Mouse (Mus musculus) hindbrain, embryonic 15.5 days (tissue): ENCODE data around the gene Nxn. TPM values are rescaled to one million over a fixed set of nuclear protein-coding genes. Genes with fewer than 3 reads are reported as not detected.

Experiments used
- ATAC-seq: fragments of 200-750 bp; cut with Nextera tagmentation; 2 replicates; pipeline ENCODE4 v1.8.0; 2017; ENCODE audit warnings: low read depth, moderate number of reproducible peaks, moderate TSS enrichment; ENCODE audit not compliant: low FRiP score
- H3K27ac ChIP-seq: fragments of 300-500 bp; sonication (generic); replicated peaks from 2 replicates; pipeline ENCODE4 v1.5.1; 2015; ENCODE audit warnings: mild to moderate bottlenecking, inconsistent platforms
- H3K27me3 ChIP-seq: fragments of 300-500 bp; sonication (generic); 2 replicates; pipeline ENCODE4 v1.6.1; 2015; ENCODE audit warnings: control low read depth, inconsistent platforms
- H3K36me3 ChIP-seq: fragments of 300-500 bp; sonication (generic); 2 replicates; pipeline ENCODE4 v1.6.1; 2015; ENCODE audit warnings: control low read depth, inconsistent platforms
- H3K4me1 ChIP-seq: fragments of 300-500 bp; sonication (generic); replicated peaks from 2 replicates; pipeline ENCODE4 v1.6.1; 2015; ENCODE audit warnings: control low read depth, inconsistent platforms
- H3K4me2 ChIP-seq: fragments of 300-500 bp; sonication (generic); 2 replicates; pipeline ENCODE4 v1.6.1; 2015; ENCODE audit warnings: moderate library complexity, mild to moderate bottlenecking, inconsistent platforms
- H3K4me3 ChIP-seq: fragments of 300-500 bp; sonication (generic); 2 replicates; pipeline ENCODE4 v1.5.1; 2015; ENCODE audit warnings: mild to moderate bottlenecking, inconsistent platforms
- H3K9ac ChIP-seq: fragments of 300-500 bp; sonication (generic); 2 replicates; pipeline ENCODE4 v1.6.1; 2015; ENCODE audit warnings: inconsistent platforms
- H3K9me3 ChIP-seq: fragments of 300-500 bp; sonication (generic); 2 replicates; pipeline ENCODE4 v1.6.1; 2016; ENCODE audit warnings: control low read depth, inconsistent platforms
- WGBS: fragments of 180-500 bp; shearing (Covaris S2); methylation state at CpG from one replicate; pipeline ENCODE4 v1.1.7; 2015; 5-methylcytosine and 5-hydroxymethylcytosine counted together
- polyA plus RNA-seq: library from polyadenylated mRNA; unstranded; fragments of >200 nt; fragmentation: Nextera tagmentation; extraction: Ambion mirVana; gene quantifications from 2 replicates; pipeline ENCODE4 v1.2.1, GENCODE M21; 2015

The Nxn gene
- polyA plus RNA-seq, 1 experiment from 2014 or later = 27.5 TPM

DNA sequence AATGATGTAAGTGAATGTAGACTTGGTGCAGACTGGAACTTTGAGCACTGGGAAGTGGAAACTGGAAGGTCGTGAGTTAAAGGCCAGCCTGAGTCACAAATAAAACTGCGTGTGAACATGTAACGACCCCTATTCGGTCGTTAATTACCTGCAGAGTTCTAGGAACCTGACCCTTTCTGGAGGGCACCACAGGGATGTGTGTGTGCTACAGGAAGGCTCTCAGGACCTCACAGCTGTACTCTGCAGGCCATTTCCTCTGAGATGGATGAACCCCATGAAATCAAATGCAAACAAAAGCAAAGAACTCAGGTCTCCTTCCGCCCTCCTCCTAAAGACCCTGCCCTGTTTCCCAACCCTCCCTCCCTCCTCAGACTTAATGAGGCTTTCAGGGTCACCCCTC, 89.9 kb downstream of the Nxn start:
- Histone ChIP-seq H3K9ac (no peak overlapping the region), H3K9me3 (no peaks in the 10 kb centered on the region), H3K4me3 (no peak overlapping the region), H3K4me2 (no peak overlapping the region), H3K27ac (no peak overlapping the region), H3K36me3 (no peaks in the 10 kb centered on the region), H3K27me3 (no peaks in the 10 kb centered on the region), H3K4me1 (peaks cover 23% of the 10 kb centered on the region)
- WGBS = 46% methylated on average over 6 of the region's 6 CpGs
- no peak for ATAC-seq

DNA sequence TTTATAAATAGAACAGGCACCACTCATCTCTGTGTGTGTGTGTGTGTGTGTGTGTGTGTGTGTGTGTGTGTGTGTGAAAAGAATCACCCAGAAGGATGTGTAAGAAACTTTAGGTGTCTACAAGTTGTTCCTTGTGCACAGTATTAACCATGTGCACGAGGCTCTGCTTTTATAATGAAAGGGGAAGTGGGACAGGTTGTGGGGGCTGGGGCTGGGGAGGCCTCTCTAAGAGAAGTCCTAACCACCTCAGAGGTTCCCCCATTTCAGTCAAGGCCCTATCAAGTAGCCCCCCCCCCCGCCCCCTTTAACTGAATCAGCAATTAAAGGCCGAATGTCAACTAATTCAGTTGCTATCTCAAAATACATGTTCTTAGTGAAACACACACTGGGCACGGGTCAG, 92.2 kb downstream of the Nxn start:
- no peak overlapping the region for H3K4me2 ChIP-seq
- H3K4me1 ChIP-seq = peaks cover 22% of the 10 kb centered on the region
- H3K4me3 ChIP-seq = no peak overlapping the region
- H3K9me3 ChIP-seq = no peaks in the 10 kb centered on the region
- H3K27me3 ChIP-seq = no peaks in the 10 kb centered on the region
- no peak overlapping the region for H3K9ac ChIP-seq
- 59% methylated on average over 4 of the region's 4 CpGs for WGBS
- no peak overlapping the region for H3K27ac ChIP-seq
- no peaks in the 10 kb centered on the region for H3K36me3 ChIP-seq
- no peak for ATAC-seq

DNA sequence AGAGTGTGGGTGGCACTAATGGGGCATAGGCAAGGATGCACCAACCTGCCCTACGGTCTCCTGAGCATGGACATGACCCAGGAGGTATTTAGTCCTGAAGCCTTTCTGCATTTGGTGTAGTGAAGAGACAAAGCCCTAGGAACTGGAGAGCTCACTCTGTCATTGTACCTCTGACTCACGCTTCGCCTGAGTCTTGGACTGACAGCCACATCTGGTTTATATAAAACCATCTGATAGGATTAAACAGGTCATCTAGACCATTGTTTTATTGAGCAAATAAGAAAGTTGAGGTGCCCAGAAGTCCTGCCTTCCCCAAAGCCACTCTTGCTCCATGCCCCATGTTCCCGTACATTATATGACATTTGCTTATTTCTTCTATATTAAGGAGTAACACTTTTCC, 93.4 kb downstream of the Nxn start:
- H3K27ac ChIP-seq = no peak overlapping the region
- no peaks in the 10 kb centered on the region for H3K36me3 ChIP-seq
- H3K4me1 ChIP-seq = peaks cover 12% of the 10 kb centered on the region
- no peak overlapping the region for H3K4me3 ChIP-seq
- WGBS = 85% methylated on average over 4 of the region's 4 CpGs
- no peak for ATAC-seq
- H3K9me3 ChIP-seq = no peaks in the 10 kb centered on the region
- no peak overlapping the region for H3K9ac ChIP-seq
- H3K4me2 ChIP-seq = no peak overlapping the region
- H3K27me3 ChIP-seq = no peaks in the 10 kb centered on the region

DNA sequence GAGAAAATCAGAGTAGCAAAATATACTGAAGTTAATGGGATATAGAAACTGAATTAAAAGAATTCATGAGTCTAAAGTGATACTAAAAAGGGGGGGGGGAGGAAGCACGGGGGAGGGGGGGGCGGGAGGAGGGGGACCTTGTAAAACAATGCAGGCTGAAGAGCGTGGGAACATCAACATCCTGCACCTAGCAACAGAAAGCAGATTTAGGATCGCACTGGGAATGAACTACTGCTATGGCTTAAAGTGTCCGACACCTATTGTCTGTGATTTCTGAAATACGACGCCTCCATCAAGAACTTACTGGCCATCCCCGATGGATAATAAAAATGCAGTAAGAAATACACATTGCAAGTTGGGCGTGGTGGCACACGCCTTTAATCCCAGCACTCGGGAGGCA, 95.6 kb downstream of the Nxn start:
- no peaks in the 10 kb centered on the region for H3K9me3 ChIP-seq
- peaks cover 8% of the 10 kb centered on the region for H3K4me1 ChIP-seq
- H3K4me2 ChIP-seq = no peak overlapping the region
- no peak for ATAC-seq
- no peak overlapping the region for H3K9ac ChIP-seq
- 53% methylated on average over 11 of the region's 11 CpGs for WGBS
- H3K27me3 ChIP-seq = no peaks in the 10 kb centered on the region
- H3K36me3 ChIP-seq = no peaks in the 10 kb centered on the region
- H3K4me3 ChIP-seq = no peak overlapping the region
- H3K27ac ChIP-seq = no peak overlapping the region

GRCm38 (mm10) chr11:76300862-76301261, 98.1 kb downstream of the Nxn start:
- H3K36me3 ChIP-seq = no peaks in the 10 kb centered on the region
- no peaks in the 10 kb centered on the region for H3K27me3 ChIP-seq
- H3K4me2 ChIP-seq = no peak overlapping the region
- WGBS = 80% methylated on average over 5 of the region's 5 CpGs
- no peak for ATAC-seq
- peaks cover 21% of the 10 kb centered on the region for H3K4me1 ChIP-seq
- H3K27ac ChIP-seq = no peak overlapping the region
- no peak overlapping the region for H3K4me3 ChIP-seq
- H3K9me3 ChIP-seq = no peaks in the 10 kb centered on the region
- no peak overlapping the region for H3K9ac ChIP-seq

DNA sequence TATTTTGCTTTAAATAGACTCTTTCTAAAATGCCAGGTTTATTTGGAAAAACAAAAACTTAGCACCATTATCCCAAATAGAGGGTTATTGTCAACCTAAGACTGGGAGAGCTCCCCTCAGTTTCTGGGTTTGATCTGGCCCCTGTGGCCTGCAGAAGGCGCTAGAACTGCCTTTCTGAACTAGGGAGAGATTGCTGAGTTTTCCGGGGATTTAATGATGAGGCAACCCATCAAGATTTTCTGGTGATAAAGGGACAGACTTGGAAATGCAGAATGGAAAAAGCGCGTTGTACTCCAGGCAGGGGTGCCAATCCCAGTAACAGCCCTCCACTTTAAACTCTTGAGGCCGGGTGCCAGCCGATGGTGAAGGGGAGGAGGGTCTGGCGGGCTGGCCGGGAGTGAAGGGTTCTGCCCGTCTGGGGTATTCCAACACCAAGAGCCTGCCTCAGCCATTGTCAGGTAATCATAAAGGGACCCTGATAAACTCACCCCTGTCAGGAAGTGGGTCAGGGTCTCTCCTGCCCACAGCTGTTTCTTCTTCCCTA, 100.4 kb downstream of the Nxn start:
- Histone ChIP-seq H3K9me3 (no peaks in the 10 kb centered on the region), H3K4me3 (no peak overlapping the region), H3K4me2 (no peak overlapping the region), H3K4me1 (peaks cover 43% of the 10 kb centered on the region), H3K27ac (no peak overlapping the region), H3K27me3 (no peaks in the 10 kb centered on the region), H3K9ac (no peak overlapping the region), H3K36me3 (no peaks in the 10 kb centered on the region)
- whole genome bisulfite sequencing = 58% methylated on average over 9 of the region's 9 CpGs
- ATAC-seq = no peak

DNA sequence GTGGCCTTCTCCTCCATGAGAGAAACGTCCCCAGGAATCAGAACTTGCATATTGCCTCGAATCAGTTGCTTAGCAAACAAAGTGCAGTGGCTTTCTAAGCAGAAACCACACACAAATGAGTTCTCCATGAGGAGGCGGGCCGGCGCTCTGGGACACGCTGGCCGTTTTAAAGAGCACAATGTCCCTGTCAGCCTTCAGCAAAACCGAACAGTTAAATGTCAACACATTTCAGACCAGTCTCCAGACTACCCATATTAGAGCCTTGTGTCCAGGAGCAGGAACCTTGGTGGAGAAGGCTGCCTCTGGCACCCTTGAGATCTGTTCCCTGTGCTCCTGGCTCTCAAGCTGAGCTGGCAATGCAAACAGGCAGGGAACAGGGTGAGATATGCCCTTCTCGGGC, 101.7 kb downstream of the Nxn start:
- no peak for ATAC-seq
- Histone ChIP-seq H3K36me3 (no peaks in the 10 kb centered on the region), H3K9ac (no peak overlapping the region), H3K4me2 (no peak overlapping the region), H3K4me3 (no peak overlapping the region), H3K9me3 (no peaks in the 10 kb centered on the region), H3K27ac (peak overlapping the region; percentile 6; the same call in 1 of the 2 replicates), H3K4me1 (peaks cover 51% of the 10 kb centered on the region), H3K27me3 (no peaks in the 10 kb centered on the region)
- WGBS = 51% methylated on average over 9 of the region's 9 CpGs

DNA sequence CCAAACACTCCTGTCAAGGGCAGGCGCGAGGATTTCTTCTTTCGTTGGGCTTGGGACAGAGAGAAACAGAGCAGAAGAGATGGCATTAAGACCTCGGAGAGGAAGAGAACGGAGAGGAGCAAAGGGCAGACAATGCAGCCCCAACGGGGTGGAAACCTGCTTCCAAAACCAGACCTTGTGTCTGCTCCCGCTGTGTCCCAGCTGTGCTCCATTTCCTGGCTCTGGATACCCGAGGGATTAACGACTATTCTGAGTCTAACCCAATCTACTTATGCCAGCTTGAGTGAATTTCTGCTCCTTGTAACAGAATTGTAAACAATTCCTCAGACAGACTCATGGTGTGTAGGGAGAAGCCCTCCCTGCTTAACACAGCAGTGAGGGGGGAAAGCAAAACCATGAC, 104.1 kb downstream of the Nxn start:
- Histone ChIP-seq H3K27me3 (no peaks in the 10 kb centered on the region), H3K4me3 (no peak overlapping the region), H3K27ac (peak overlapping the region; percentile 53), H3K4me2 (no peak overlapping the region), H3K9me3 (no peaks in the 10 kb centered on the region), H3K4me1 (peaks cover 67% of the 10 kb centered on the region), H3K9ac (0 out of 2 replicates have a peak overlapping the region, but pooled peaks have one; percentile 7), H3K36me3 (no peaks in the 10 kb centered on the region)
- ATAC-seq = no peak
- 21% methylated on average over 9 of the region's 9 CpGs for WGBS

DNA sequence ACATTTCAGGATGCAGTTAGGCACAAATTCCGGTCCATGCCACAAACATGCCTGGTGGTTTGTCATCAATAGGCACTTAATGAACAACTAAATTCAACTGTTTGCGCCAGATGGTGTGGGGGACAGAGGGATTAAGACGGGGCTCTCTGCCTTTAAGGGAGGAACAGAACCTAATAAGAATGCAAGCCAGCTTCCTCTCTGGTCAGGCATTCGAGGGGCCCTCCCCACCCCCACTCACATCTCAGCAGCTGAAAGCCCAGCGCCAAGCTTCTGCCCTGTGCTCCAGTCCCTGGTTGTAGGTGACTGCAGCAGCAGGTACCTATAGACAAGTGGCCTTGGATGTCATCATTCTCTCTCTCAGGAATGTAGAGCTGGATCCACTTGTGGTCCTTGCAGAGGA, 104.9 kb downstream of the Nxn start:
- 52% methylated on average over 5 of the region's 5 CpGs for WGBS

GRCm38 (mm10) chr11:76292831-76293230, 106.1 kb downstream of the Nxn start:
- no peak overlapping the region for H3K4me3 ChIP-seq
- H3K9me3 ChIP-seq = no peaks in the 10 kb centered on the region
- H3K36me3 ChIP-seq = no peaks in the 10 kb centered on the region
- 68% methylated on average over 6 of the region's 6 CpGs for WGBS
- H3K4me1 ChIP-seq = peaks cover 76% of the 10 kb centered on the region
- H3K4me2 ChIP-seq = no peak overlapping the region
- ATAC-seq = no peak
- no peak overlapping the region for H3K9ac ChIP-seq
- peak overlapping the region; percentile 35 for H3K27ac ChIP-seq
- no peaks in the 10 kb centered on the region for H3K27me3 ChIP-seq

More for the DNA sequence above, 104.9 kb downstream of the Nxn start:
- ATAC-seq = no peak
- Histone ChIP-seq H3K36me3 (no peaks in the 10 kb centered on the region), H3K27me3 (no peaks in the 10 kb centered on the region), H3K4me2 (no peak overlapping the region), H3K4me1 (peaks cover 74% of the 10 kb centered on the region), H3K9ac (no peak overlapping the region), H3K27ac (peak overlapping the region; percentile 53; the same call in 1 of the 2 replicates), H3K9me3 (no peaks in the 10 kb centered on the region), H3K4me3 (no peak overlapping the region)

GRCm38 (mm10) chr11:76292398-76292797, 106.5 kb downstream of the Nxn start:
- Histone ChIP-seq H3K36me3 (no peaks in the 10 kb centered on the region), H3K27me3 (no peaks in the 10 kb centered on the region), H3K4me2 (no peak overlapping the region), H3K27ac (peak overlapping the region; percentile 35), H3K9ac (no peak overlapping the region), H3K4me3 (no peak overlapping the region), H3K9me3 (no peaks in the 10 kb centered on the region), H3K4me1 (peaks cover 76% of the 10 kb centered on the region)
- WGBS = 80% methylated on average over 15 of the region's 15 CpGs
- ATAC-seq = no peak

DNA sequence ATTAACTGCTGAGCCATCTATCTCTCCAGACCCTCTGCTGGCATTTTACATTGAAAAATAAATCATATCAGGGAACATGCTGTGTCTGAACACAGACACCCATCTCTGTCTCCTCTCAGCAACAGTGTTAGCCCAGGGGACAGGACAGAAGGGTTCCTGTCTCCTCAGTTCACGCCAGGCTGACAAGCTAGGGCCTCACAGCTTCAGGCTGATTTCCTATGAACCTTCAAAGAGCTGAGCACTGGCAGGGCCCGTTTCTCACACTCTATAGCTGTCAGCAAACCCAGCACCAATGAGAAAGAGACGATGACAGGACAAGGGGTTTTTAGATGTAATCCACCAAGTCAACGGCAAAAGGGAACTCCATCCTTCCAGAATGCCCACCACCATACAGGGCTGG, 107.0 kb downstream of the Nxn start:
- H3K4me1 ChIP-seq = peaks cover 80% of the 10 kb centered on the region
- no peak overlapping the region for H3K9ac ChIP-seq
- peak overlapping the region; percentile 35; the same call in 1 of the 2 replicates for H3K27ac ChIP-seq
- 86% methylated on average over 4 of the region's 4 CpGs for WGBS
- H3K27me3 ChIP-seq = no peaks in the 10 kb centered on the region
- H3K36me3 ChIP-seq = no peaks in the 10 kb centered on the region
- no peak overlapping the region for H3K4me3 ChIP-seq
- no peak for ATAC-seq
- H3K9me3 ChIP-seq = no peaks in the 10 kb centered on the region
- no peak overlapping the region for H3K4me2 ChIP-seq

DNA sequence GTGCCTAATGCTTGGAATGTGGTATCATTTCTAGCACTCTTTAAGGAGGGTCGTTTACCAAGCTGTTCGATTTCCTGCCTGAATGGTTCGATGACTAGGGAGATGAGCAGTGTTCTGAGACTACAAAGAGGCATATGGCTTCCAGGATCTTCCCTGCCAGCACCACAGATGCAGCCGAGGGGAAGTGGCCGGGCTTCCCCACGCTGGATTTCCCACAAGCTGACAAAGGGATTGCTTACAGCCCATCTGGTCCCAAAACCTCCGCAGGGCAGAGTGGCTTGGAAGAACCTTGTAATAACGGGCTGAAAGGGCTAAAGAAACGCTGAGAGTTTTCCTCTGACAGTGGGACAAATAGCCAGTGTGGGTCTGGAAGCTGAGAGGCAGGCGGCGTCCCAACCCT, 108.6 kb downstream of the Nxn start:
- Histone ChIP-seq H3K4me2 (no peak overlapping the region), H3K36me3 (no peaks in the 10 kb centered on the region), H3K9ac (0 out of 2 replicates have a peak overlapping the region, but pooled peaks have one; percentile 5), H3K4me3 (no peak overlapping the region), H3K4me1 (peaks cover 73% of the 10 kb centered on the region), H3K9me3 (no peaks in the 10 kb centered on the region), H3K27me3 (no peaks in the 10 kb centered on the region), H3K27ac (peak overlapping the region; percentile 83)
- peak; percentile 65 for ATAC-seq
- 9% methylated on average over 11 of the region's 11 CpGs for WGBS
